Mouse (Mus musculus) CD4-positive, CD25-positive, alpha-beta regulatory T cell, adult 2 months (primary cell): ENCODE measurements at regions not wholly inside any gene's neighbourhood (a gene's known extent, or its start where the extent isn't known, plus 50 kb on each side); places are given as distances from the start of the nearest gene placed in this dataset.

Experiments
- DNase-seq: peaks from one replicate; pipeline ENCODE4 v3.0.0-alpha.2; 2012; ENCODE audit warnings: low read depth, low spot score

DNA sequence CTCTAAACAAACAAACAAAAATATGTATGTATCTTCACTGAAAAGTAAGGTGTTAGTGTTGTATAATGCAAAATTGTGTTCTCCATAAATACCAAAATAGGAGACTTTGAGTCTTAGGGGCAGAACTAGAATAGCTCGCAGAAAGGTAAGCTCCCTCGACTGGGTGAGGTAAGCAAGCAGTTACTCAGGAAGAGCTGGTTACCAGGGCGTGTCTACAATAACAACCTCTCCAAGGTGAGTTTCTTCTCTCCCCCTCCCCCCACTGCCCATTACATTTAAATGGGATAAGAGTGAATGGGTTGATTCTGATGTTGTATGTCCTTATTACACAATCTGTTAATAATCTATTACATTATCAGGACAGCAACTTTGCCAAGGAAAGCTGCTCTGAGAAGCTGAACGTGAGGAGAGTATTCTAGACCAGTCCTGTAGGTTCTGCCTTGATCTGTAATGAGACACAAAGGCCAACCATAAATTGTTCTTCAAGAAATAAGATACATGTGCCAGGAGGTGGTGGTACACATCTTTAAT lies 125.2 kb upstream of the Zfand5 start:
- DNase-seq = no peak

DNA sequence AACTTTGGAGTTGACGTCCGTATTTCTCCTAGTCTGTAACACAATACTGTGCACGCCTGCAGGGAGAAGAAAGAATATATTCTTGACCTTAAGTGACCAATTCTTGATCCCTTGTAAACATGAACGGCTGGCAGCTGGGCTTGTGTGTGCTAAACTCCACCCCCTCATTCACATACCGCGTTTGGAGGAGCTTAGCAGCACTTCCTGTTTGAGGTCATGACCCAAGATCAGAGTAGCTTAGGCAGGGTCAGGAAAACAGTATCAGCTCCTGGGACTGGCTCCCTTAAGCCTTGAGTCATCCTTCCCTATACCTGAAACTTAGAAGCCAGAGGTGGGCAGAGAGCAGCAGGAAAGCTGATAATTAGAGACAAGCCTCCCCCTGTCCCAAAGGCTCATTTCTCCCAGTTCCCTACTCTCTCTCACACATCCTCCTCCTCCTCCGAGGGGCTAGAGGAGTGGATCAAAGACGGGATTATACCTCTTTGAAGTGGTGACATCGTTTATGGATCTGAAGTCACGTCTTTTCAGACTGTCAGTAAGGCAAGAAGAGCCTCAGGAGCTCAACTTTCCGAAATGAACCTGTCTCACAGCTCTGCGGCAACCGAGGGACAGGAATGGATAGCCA lies 127.3 kb upstream of the Zfand5 start:
- peak; percentile 70 for DNase-seq

DNA sequence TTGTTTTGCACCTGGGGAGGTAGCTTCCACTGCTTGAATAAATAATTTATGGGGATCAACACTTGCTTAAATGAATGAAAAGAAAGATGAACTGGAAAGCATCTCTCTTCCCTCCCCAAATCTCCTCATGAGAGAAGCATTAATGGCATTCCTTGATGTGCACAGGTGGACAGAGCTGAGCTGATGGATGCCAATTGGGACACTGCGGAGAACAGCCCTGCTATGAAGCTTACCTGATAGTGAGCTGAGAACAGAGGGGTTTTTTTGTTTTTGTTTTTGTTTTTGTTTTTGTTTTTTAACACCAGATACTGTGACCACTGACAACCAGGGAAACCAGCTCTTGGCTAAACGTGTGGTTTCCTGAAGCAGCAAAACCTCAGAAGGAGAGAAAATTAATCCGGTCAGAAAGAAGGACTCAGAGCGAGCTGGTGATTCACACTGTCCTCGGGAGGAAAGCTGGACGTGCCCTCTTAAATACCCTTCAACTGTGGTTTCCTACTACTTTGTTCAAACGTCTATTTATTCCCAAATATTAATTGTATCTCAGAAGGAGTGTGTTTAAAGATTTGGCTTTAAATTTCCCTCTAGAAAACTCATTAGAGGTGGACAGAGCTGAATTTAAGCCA lies 128.0 kb upstream of the Zfand5 start:
- no peak for DNase-seq

DNA sequence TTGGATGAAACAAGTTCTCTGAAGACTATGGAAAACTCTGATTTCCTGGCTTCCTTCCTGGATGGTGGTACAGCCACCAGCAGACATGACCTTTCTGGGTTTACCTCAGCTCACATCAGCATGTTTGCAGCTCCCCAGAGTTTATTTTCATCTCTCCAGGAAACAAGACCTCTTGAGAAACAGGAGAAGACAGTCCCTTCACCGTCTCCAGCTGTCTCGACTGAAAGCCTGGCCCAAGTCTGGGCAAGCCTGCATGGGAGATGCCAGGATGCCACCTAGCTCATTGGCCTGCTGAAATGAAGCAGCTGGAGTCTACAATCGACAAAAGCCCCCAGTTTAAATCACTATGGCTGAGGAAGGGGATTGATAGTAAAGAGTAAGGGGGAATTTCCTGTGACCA lies 131.6 kb upstream of the Zfand5 start:
- no peak for DNase-seq

DNA sequence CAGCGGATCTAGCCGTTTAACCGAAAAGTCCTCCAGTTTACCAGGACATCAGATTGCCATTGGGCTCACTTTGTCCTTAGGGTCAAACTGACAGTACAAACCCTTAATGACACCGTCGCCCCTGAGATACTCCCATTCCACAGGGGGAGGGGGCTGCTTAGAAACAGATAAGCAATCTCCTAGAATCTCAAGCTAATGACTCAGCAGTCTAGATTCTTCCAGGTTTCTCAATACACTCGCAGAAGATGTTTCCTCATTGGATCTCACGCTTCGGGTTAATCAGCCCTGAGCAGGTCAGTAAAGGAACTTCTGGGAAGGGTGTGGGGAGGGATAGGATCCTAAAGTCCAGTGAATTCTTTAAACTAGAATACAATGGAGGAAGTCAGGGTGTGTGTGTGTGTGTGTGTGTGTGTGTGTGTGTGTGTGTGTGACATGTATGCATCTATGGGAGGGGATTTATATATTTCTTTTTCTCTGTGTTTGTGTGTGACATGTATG lies 133.0 kb upstream of the Zfand5 start:
- no peak for DNase-seq

DNA sequence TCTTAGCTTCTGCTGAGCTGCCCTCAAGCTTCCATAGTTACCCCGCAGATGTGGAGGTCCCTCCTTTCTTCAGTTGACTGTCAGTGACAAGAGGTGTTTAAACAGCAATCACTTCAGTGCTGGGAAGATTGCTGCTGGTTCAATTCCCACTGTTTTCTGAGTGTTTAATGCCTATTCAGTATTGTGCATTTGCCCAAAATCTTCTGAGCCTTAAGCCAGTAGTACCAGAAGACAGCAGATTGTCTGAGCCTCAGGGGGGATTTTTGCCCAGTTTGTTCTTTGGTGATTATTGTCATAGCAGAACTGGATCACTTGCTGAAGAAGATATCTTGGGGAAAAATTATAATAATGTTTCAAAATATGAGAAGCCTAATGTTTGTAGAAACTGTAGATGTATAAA lies 135.3 kb upstream of the Zfand5 start:
- no peak for DNase-seq

DNA sequence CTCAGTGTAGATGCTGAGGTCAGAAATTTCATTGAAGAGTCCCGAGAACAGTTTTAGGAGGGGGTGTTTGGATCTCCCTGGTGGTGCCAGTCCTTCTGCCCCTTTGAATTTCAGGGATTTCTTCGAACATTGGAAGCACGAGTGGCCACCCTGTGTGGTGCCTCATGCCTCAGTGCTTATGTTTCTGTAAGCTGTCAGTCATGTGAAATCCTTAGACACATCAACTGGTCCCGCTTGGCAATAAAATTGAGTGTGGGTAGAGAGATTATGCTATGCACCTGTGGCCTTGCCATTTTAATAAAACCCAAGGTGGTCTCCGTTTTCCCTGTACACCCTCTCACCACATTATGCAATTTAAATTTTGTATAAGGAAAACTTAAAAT lies 136.1 kb upstream of the Zfand5 start:
- no peak for DNase-seq

DNA sequence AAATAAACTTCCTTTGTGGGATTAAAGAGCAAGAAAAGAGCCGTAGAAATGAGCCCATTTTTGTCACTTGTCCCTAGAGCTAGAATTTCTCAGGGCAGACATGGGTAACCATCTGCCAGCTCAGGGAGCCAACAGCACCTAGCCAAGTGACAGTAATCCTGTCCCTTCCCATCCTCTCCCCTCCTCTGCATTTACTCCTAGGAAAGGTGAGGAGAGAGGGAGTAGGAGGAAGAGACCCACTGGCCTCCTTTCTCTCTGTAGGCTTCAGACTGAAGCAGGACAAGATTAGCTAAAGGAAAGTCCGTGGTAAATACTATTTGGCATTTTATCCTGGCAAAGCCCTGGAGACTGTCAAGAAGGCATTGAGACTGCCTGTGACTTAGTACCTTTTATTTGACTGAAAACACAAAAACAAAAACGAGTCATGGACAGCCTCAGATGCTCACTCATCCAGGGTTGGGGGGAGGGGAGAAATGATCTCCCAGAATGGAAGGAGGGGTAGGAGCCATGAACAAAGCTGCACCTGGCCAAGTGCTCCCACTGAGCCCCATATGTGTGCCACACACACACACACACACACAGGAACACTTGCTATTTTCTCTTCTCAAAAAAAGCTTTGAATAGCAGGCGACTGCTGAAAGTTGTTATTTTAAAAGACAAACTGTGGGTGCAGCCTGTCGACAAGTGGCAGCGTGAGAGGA lies 136.6 kb upstream of the Zfand5 start:
- DNase-seq = no peak

DNA sequence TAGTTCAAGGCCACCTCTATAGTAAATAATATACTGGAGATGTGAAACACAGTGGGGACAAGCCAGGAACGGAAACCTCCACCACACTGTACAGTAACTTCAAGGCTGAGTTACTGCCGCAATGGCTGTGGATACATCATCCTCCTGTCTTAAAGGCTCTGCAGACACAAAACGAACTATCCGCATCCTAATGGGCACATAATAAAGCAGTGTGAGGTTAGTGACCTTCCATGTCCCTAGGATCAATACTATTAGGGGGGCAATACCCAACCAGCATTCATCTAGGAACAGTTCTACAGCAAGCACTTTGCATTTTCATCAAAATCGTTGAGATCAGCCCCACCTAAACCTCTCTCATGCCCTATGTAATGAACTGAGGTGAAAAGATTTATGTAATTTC lies 142.4 kb upstream of the Zfand5 start:
- no peak for DNase-seq

DNA sequence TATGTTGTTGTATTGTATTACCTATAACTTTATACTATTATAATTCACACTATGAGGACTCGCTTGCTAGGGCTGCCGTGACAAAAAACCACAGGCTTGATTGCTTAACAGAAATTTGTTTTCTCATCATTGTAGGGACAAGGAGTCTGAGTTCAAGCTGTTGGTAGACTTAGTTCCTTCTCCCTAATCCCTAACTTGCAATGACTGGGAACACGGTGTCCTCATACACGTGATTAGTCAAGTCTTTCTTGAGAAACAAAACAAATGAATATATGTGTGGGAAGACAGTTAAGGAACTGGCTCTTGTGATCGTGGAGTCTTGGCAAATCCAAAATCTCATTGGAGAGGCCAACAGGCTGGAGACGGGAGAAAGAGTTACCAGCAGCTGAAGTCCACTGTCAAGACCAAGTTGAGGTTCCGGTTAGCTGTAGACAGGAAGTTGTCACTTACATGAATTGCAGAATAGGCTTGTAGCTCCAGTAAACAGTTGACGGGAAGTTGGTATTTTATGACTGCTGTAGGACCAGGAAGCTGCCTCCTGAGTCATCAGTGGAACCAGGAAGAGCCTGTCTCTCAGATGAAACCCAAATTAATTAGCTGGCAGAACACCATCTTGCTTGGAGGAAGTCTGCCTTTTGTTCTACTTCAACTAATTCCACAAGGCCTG lies 144.9 kb upstream of the Zfand5 start:
- no peak for DNase-seq

DNA sequence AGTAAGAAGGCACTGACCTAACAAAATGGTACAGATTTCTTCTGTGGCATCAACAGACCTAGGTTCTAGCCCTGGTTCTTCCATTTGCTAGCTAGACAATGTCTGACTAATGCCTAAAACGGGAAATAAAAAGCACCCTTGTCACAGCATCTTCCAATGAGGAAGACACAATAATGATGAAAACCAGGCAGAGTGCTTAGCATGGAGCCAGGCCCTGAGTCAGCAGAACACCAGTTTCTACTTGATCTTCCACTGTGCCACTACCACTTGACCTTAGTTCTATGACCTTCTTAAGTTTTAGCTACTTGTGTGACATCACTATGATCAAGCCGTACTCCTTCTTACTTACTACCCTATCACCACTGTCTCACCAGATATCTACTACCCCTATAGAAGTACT lies 145.4 kb upstream of the Zfand5 start:
- DNase-seq = no peak

DNA sequence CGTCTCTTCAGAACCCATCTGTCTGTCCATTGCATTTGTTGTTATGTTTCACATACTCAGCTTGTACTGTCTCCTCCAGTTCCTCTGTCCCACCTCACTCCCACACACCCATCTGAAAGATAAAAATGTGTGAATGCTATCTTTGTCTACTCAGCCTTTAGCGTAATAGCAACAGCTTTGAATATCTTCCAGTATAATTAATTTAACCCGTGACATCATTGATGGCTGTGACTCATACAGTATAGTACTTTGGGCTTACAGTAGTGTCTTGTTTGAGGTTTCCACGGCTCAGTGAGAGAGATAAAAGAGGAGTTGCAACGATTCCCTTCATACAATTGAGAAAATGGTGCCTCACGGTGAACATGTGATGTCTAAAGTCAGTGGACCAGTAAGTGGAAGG lies 152.6 kb upstream of the Zfand5 start:
- peak; percentile 18 for DNase-seq

DNA sequence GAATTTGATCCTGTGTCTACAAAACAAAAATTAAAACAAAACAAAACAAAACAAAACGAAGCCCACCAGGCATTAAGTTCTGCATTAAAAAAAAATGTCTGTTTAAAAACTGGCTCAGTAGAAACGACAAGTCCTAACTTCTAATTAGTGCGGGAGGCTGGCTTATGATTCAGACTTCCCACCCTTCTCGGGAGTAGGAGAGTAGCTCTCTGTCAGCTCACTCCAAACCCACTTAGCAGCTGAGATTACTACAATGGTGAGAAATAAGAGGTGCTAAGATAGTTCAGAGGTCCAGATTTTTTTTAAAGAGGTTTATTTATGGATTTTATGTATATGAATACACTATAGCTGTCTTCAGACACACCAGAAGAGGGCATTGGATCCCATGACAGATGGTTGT lies 153.3 kb upstream of the Zfand5 start:
- DNase-seq = no peak

DNA sequence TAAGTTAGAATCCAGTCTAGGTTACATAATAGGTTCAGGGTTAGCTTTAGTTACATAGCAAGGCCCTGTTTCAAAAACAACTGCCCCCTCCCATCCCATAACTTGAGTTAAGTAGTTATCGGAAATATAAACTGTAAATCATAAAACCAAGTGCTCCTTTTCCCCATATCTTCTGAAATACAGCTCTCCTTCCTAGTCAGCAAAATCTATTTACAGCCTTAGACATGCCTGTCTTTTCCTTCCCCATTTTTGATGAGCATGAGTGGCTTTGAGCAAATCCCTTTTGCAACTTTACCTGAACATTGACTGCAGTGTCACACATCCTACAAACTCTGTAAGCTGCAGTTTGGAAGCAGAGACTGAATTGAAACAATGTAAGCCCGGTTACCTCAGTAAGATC lies 156.4 kb upstream of the Zfand5 start:
- no peak for DNase-seq

DNA sequence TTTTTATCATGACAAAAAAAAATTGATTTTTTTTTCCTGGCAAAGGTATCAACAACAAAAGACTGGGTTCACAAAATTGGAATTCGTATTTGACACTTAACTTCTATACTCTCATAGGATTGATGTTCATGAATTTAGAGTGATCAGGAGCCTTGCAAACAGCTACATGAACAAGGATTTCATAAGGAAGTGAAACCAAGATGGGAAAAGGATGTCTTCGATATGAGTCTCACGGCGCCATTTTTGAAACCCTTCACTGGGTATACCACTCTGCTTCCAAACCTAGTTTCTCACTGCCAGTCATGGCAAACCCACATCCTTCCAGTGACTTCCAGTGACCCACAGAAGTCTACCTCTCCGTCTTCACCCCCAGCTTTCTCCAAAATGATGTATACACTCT lies 157.8 kb upstream of the Tmc1 start:
- no peak for DNase-seq

DNA sequence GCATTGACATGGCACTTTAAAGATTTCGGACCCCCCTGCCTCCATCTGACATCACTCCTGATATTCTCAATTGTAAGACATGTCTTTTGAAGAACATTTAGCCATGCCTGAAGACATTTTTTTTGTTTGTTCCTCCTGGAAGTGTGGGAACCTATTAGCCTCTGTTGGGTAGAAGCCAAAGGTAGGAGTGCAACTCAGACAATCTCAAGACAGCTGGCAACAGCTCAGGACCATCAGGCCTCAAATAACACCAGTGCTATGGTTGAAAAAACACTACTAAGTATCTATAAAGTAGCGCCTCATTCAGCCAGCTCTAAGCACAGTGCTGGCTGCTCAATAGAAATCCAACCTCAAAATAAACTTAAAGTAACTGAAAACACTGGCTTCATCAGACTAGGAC lies 154.3 kb upstream of the Tmc1 start:
- no peak for DNase-seq

DNA sequence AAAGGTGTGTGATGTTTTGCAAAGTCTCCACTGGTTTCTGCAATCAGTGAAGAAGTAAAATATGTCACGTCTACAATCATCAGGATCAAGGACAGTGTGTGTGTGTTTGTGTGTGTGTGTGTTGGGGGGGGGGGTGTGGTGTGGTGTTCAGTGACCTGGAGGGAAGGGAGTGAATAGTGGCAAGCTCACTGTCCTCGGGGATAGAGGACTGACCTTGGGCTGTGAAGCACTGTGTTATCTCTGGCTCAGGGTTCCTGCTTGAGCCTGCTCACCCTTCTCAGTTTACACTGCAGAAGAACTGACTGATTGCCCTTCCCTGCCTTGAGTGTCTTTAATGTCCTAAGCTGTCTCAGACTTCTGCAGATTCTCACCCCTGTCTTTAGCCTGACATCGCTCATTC lies 153.7 kb upstream of the Tmc1 start:
- no peak for DNase-seq

DNA sequence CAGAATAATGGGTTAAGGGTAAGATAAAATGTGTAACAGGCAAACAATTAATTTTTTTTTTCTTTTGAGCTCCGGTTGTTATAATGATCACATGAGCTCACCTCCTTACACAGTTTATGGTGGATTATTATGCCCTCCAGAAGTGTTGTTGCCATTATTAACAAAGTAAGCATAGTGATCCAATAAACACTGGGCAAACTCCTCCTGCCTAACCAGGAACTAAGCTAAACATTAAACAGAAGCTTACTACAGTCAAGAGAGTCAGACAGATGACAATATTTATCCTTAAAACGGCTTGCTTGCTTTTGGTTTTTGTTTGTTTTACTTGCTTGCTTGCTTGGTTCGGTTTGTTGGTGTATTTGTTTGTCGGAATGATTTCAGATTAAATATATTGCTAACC lies 153.3 kb upstream of the Tmc1 start:
- DNase-seq = no peak

DNA sequence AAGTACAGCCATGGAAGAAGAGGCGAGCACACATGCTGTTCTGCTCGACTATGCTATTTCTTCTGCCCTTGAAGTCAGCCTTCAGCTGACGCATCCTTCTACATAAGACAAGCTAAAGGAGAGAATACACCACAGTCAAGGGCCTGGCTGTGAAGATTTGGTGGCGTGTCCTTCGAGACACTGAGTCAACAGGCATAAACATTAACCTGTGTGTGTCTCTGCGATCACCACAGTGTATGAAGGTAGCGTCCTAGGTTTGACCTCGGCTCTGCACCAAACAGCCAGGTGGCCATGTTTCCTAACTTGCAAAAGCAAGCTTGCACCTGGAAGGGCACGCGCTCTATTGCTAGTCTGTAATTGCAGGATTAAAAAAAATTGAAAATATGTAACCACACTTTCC lies 152.8 kb upstream of the Tmc1 start:
- DNase-seq = no peak

DNA sequence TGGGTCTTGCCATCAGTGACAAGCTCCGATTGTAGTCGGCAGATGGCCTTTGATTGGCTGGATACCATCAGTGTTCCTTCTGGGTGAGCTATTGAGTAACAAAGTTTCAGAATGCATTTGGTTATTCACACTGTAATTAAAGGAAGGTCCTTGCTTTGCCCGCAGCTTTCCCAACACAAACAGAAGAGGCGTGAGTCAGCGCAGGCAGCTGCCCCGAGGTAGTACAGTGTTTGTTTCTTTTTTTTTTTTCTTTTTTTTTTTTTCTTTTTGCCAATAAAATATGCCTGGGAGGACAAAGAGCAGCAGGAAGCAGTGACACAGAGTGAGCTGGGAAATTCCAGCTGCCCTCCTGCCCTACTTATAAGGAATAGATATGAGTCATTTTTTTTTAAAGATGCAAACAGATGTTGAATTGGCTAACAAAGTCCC lies 152.3 kb upstream of the Tmc1 start:
- no peak for DNase-seq

DNA sequence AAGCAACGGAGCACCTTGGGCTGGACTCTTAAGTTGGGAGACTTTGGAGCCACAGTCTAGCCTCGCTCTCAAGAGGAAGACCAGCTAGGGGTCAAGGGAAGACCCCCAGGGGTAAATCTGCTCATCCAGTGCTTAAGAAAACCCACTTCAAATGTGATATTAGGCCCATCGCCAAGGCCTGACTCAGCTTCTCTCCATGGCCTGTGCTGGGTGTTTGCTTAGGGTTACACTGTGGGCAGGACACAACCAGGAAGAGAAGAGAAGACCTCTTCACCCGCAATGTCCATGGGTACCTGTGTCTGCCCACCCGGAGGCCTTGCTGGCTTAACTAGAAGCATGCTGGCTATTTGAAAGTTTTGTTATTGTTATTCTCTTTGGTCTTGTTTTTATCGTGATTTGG lies 151.0 kb upstream of the Tmc1 start:
- no peak for DNase-seq

DNA sequence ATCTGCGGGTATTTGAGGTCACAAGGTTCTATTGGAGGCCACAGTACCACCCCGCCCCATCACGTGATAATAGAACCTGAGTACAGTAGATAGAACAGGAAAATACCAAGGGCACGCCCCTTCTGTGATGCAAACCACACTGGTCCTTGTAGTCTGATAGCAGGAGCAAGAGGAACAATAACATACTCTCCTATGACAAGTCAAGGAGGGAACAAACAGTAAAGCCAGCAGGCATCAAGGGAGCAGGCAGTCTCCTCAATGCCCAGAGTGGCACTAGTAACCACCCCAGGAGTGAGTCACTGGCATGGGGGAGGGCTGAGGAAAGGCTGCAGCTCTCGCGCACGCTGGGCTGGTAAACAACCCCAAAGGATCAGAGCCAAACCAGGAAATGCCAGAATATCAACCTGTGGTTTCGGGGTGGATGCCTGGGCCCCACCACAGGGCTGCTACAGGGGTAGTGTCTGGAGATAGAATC lies 150.5 kb upstream of the Tmc1 start:
- peak; percentile 56 for DNase-seq
